Mouse (Mus musculus) testis, postnatal 14 days (tissue): ENCODE measurements around the gene Hsd11b2.

Experiments used
- DNase-seq: peaks from one replicate; pipeline ENCODE4 v3.0.0; 2021; ENCODE audit warnings: low spot score

Gene Hsd11b2

DNA sequence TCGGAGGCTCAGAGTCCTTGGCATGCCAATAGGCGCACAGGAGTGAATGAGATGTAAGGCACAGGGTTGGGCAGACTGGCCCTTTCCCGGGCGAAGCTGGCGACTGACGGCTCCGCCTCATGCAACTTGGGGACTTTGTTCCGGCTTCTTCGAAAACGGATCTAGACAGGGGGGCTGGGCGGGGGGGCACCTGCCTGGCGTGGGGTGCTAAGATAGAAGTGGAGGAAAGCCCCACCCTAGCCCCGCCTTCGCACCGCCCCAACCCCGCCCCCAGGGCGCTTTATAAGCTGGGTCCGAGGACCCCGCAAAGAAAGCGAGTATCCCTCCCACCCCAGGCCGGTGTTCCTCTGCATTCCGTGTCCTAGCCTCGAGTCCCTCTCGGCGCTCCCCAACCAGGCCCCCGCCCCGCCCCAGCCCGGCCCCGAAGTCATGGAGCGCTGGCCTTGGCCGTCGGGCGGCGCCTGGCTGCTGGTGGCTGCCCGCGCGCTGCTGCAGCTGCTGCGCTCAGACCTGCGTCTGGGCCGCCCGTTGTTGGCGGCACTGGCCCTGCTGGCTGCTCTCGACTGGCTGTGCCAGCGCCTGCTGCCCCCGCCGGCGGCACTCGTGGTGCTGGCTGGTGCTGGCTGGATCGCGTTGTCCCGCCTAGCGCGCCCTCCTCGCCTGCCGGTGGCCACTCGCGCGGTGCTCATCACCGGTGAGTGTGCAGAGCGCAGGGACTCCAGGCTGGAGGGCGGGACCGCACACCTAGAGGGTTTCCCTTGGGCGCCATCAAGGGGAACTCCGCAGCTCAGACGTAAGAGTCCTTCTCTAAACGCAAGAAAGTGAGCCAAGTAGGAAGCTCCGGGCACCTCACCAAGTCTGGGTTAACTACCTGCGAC, at the start of gene Hsd11b2:
Hsd11b2 (plus strand) TSS at position 320 of the 878 bp plus-strand sequence.
- no peak for DNase-seq

DNA sequence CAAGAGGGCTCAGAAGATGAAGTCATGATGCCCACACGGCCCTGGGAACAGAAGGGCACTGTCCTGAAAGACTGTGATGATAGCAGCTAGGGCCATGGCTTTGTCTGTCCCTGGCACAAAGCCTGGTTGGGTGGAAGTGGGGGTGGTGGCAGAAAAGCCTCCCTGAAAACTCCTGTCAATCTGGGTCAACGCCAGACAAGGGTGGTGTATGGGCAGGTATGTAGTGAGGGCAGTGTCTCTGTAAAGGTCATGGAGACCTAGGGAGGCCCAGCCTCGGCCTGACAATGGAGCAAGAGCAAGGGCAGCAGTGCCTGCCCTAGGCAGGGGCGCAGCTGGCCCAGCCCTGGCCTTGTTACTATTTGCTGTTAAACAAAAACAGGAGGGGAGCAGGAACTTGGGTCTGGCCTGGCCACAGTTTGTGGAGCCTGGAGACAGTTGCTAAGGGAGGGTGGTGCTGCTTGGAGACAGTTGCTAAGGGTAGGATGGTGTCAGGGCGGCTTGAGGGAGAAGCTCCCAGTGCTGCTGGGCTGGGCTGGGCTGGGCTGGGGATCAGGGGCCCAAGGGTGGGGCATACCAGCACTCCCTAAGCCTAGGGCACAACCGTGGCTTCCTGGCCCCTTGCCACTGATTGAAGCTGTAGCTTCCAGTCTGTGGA, 49.4 kb upstream of the Hsd11b2 start:
- DNase-seq: peak; percentile 64

DNA sequence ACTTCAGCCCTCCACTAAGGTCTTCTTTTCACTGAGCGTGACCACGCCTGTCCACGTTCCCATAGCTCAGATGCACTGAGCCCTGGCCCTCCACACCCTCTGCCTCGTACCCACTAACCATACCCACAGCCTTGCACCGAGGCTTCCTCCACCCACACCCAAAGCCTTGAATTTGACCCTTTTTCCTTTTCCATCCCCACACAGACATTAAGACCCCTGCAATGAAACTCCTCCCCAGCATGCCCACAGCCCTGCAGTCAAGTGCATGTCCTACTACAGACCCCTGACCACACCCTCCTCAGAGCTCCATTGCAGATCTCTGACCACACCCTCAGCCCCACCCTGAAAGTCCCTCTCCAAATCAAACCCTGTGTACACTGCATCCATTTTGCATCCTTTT, 48.7 kb upstream of the Hsd11b2 start:
- no peak for DNase-seq

DNA sequence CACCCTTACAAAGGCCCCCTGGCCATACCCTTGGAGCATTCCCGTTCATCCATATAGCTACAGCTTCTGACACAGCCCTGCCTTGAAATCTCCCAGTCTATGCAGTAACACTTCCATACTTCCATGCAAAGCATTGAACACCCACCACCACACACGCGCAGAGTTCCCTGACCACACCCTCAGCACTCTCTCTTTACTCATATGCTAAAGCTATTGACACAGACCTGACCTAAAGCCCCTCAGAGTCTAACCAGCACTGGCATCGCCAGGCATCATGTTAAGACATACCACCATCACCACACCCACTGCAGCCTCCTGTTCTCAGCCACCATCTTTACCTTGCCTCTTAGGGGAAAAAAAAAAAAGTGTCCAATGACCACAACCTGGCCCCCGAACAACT, 48.3 kb upstream of the Hsd11b2 start:
- DNase-seq: no peak

DNA sequence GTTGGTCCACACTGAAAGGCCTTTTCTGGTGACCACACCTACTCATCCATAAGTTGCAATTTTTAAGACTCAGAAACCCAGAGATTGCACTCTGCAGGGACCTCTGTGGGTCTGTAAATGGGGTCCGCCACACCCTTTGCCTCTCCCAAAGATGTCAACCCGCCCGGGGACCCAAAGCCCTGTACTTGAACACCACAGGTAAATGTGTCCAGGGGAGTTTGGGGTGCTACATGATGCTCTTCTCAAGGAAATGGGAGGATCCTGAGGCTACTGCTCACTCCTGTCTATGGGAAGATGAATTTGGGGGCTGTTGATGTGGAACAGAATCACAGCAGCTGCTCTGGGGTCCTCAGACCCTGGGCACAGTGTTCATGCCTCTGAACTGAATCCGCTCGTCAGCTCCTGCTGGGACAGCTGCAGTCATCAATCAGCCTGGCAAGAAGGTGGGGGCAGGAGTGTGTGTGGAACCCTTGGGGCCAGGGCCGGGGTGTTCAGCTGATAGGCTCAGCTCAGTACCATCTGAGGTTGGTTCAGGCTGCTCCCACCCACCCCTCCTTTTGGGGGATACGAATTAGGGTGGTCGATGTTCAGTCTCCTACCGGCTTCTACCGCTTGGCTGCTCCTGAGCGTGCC, 47.8 kb upstream of the Hsd11b2 start:
- DNase-seq: no peak

DNA sequence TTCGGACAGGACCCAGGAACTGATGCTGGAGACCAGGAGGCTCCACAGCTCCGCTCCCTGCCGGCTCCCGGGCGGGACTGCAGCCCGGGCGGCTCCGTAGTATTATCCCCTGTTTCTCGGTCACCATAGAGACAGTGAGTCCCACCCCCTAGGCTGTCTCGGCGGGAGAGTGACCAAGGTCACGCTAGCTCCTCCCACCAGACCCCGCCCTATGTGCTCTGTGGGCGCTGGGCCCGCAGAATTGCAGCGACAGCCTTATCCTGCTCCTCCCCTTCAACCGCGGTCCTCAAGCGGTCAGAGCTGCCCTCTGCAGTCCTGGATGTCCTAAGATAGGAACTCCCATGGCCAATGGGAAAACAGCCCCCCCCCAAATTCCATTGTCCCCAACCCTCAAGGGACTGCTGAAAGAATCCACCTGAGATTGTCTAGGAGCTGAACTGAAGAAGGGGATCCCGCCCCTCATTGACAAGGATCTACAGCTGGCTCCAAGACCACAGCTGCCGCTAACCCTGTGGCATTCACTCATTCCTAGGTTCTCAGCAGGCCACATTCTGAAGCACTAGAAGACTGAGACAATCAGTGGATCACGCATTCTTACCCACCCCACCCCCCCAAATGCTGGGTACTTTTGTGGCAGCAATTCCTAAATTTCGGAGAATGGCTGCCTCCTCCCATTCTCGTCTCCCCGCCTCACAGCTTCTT, 47.1 kb upstream of the Hsd11b2 start, which contains the start of gene Tppp3:
Tppp3 (minus strand) TSS at position 213 of the 702 bp plus-strand sequence.
- peak; percentile 88 for DNase-seq

DNA sequence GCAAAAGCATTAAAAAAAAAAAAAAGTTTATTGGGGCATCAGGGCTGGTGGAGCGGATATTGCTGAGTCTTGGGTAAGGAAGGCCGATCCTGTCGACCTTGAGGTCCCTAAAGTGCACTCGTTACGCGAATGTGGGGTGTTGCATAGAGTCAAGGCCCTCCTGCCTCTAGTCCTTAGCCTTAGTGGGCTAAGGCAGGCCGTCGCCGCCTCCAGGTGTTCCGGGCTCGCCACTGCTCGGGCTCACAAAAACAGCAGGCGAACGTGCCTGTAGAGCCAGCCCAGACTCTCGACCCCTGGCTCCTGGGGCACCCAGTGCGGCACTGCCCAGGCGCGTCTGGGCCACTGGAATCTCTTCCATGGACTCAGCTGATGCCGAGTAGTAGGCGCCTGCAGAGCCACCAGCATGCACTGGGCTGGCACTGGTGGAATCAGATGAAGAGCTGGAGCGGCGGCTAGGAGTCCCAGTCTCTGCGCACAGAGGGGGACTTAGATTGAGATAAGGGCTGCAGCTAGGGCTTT, 46.1 kb upstream of the Hsd11b2 start:
- DNase-seq: no peak

DNA sequence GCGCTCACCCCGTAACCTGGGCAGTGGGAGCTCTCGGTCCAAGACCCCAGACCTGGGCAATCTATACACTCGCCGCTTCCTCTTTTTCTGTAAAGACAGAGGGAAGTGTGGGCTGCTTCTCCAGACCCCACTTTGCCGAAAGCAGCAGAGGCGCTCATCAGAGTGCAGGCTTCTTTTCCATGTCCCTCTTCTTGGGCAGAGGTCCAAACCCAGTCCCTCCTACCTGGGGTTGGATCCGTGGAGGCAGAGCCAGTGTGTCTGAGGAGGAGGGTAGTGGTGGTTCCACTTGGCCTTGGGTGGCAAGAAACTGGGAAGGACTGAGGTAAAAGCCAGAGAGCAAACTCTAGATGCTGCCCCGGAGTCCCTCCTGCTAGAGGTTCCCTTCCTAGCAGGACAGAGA, 45.6 kb upstream of the Hsd11b2 start:
- no peak for DNase-seq

DNA sequence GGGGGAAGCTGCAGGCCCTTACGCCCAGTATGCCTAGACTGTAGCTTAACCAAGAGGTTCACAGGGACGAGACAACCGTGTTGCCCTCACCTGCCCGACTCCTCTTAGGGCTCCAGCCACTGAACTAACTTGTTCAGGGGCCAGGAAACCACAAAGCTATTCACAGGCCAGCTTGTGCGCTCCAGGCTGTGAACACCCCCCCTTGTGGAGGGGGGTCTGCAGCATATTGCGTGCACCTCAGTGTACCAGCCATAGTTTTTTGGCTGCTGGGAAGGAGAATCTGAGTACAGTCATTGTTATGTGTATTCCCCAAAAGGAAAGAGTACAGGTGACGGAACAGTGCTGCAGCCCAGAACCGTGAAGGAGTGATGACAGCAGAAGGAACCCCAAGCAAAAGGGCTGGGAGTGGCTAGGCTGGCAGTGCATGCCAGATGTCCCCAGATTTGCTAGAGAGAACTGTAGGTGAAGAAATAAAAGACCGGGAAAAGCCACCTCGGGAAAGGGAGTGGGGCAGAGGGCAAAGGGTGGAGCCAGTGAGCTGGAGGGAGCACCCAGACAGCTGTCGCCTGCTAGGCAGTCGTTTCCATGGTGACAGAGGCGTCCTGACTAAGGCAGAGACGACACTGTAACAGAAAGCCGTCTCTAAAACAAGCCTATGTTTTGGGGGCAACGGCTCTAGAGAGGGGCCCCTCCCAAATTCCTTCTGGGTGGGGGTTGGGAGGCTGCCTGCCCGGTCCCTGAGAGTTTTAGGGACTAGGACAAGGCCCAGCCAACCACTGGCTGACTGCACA, 44.5 kb upstream of the Hsd11b2 start:
- no peak for DNase-seq

DNA sequence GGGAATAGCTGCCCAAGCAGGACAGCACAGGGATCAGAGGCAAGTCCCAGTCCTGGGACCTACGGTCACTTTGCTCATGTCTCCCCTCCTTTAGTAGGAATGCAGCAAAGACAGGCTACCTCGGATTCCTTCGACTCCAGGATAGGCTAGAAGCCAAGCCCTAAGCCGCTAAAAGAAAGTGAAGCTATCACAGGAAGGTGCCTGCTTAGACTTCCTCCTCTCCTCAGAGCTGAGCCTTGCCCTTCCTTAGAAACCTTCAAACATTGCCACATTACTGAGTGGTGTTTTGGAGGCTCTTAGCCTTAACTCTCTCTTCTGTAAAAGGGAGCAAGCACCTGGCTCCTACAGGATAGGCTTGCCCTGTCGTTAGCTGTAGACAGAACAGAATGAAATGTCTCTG, 43.9 kb upstream of the Hsd11b2 start:
- DNase-seq: no peak

DNA sequence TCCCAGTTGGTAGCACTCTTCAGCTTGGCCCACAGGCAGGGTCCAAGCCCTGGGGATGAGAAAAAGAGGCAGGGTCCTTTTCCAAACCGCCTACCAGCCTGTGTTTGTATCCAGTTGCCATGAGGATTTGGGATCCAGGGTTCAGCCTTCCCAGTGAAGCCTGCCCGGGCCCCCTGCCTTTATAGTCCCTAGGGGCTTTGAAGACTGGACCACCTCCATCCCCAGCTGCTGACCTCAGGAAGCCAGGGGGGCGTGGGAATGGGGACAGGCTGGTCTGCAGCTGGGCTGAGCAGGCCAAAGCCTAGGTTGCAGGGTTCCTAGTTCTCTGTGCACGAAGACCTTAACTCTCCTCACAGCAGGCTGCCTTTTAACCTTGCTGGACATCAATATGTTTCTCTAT, 43.3 kb upstream of the Hsd11b2 start:
- DNase-seq: no peak

DNA sequence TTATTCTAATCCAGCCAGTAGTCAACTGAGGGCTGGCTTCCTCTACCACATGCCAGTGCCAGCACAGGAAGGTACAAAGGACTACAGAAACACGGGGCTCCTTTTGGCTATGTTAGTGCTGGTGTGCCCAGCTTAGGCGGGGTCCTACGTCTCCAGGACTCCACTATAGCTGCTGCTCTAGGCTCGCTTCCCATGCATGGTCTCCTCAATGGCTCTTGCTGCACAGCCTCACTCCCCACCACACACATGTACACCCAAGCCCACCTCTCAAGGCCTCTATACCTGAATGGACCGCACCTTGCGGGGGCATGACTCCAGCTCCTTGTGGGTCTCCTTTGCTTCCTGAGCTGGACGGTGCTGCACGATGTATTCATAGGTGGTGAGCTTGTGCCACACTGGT, 42.8 kb upstream of the Hsd11b2 start:
- no peak for DNase-seq

DNA sequence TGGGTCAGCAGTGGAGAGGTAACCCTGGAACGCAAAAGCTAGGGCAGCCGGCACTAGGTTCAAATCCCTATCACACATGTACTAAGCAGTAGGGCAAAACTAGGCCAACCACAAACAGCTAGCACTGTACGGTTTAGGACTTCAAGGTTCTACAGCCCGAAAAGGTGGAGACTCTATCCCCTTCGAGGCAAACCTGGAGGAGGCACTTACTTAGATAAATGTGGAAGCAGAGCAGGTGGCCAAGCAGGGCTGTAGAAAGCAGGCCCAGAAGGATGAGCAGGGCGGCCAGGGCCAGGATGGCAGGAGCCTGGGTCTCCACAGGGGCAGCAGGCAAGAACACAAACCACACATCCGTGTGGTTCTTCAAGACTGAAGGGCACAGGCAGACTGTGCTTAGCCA, 42.4 kb upstream of the Hsd11b2 start:
- no peak for DNase-seq

DNA sequence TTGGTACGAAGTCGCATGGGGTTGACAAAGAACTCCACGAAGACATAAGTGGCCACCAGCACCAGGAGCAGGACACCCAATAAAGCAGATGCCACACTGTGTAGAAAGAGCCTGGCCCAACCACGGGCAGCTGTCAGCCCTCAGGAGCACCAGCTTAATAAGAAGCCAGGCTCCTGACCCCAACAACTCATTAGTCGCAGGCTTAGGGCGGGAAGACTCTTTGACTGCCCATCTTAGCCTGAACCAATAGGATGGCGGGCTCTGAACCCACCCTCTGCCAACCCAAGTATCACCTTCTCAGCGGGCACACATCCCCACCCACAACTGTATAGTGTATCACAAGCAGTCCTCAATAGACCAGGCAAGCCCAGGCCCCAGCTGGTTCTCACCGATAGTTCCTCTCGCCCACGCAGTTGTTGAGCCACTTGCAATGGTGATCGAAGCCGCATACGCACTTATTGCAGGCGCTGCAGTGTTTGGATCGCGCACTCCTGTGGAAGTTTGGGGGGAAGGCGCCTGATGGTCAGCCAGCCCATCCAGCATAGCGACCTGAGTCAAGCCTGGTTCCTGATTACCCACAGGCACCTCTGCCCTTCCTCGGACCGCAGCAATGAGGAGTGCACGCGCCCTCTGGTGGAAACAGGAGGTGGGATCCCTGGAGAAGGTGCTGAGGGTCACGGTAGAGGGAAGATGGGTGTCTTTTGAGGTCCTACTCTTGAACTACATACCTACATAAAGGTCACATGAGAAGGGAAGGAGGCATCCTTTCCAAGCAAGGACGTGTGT, 41.7 kb upstream of the Hsd11b2 start:
- no peak for DNase-seq

DNA sequence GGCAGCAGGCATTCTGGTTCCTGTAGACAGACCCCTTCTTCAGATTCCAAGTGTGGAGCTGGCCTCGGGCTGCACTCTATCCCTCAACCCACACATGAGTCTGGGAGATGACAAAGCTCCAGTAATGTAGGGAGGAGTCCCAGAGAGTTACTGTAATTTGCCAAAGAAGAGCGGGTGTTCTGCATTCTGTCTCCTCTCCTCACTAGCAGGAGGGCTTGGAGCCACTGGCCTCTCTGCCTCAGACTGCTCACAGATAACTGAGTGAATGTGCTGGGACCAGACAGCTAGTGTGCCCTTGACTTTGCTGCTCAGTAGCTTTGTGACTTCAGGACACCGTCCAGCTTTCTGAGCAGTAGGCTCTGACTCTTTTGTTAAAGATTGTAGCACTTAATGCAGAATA, 40.8 kb upstream of the Hsd11b2 start:
- DNase-seq: no peak

DNA sequence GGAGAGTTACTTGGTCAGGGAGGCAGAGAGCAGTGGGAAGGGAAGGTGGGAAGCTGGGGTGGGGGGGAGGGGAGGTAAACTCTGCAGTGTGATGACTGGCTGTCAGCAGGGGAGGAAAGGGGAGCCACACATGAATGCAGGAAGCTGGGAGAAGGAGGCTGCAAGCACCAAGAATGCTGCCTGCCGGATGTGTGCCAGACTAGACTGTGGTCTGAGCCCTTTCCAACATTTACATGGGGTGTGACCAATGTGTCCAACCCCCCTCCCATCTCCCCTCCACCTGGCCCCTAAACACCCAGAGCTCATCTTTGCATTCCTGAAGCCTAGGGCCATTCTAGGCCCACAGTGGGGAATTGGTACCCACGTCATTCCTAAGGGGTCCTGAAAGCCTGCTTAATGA, 37.5 kb upstream of the Hsd11b2 start:
- DNase-seq: no peak

DNA sequence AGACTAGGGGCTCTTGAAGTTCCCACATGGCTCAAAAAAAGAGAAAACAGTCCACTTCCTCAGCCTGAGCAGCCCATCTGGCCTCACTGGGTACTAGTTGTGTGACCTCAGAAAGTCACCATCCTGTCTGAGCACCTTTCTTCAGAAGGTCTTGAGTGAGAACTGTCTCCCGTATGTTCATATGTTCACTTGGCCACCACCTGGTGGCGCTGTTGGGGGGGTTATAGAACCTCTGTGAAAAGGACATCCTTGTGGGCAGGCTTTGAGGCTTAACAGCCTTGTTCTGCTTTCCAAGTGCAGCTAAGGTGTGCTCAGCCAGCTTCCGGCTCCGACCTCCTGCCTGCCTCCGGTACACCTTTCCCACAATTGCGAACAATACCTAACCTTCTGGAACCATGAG, 37.1 kb upstream of the Hsd11b2 start:
- no peak for DNase-seq

DNA sequence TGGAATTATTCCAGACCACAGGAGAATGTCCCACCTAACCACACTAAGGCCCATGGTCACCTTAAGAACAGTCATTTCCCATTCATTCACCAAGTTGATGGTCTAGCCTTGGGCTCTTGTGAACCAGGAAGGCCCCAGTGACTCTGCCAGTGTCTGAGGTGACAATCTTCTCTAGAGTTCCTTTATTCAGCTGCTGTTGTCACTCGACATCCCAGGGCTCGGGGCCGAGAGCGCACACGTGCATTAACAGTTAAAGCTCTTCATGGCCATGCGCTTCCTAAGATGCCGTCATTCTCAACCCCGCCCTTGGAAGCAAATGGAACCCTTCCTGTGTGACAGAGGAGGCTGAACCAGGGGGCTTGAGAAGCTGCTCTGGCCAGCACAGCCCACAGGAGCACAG, 36.4 kb upstream of the Hsd11b2 start:
- DNase-seq: no peak

DNA sequence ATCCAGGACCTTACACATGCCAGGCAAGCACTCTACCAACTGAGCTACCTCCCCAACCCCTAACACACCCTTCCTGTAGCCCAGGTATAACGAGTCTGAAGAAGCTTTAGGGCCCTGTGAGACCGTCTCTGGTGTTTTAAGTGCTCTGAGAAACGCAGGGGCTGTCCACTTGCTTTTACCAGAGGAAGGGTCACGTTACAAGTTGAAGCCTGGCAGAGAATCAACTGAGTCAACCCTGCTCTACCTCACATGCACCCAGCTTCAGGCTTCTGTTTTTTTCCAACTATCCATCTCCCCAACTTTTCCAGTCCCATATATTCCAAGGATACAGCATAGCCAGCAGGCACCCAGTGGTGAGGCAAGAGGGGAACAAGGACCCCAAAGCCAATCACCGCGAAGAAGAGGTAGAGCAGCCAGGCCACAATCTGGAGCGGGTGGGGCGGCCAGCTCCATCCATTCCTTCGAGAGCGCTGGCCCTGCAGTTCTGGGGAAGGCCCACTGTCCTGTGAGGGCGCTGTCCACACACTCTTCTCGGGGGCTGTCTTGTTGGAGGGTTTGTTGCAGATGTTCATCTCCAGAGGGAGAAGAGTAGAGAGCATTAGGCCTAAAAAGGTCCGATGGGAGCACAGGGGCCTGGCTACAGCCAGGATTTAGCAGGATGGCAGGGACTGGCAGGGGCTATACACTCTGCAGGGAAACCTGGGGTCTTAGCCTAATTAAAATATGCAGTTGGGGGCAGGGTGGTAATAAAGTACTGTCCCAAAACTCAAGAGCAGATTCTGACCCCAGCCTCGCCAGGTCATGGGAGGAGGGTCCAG, 35.1 kb upstream of the Hsd11b2 start:
- no peak for DNase-seq

DNA sequence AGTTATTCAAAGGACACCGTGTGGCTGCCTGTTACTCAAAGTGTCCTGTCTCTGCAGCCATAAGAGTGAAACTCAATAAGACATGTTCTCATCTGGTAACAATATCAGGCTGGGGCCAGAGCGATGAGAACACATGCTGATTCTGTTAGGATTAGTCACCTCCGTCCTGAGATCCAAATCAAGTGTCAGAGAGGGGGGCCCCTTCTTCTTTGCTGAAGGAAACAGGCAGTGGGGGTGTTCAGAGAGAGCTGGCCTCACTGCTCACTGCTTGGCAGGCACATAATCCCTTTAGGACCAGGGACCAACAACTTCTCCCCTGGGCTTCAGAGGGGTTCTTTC, 34.6 kb upstream of the Hsd11b2 start:
- DNase-seq: no peak
